Mouse (Mus musculus) limb, embryonic 13.5 days (tissue): ENCODE measurements around the gene Olfr568. TPM values are rescaled to one million over a fixed set of nuclear protein-coding genes. Genes with fewer than 3 reads are reported as not detected.

Source experiments
- polyA plus RNA-seq: library from polyadenylated mRNA; unstranded; fragments of >200 nt; fragmentation: Nextera tagmentation; extraction: Ambion mirVana; gene quantifications from 2 replicates; pipeline ENCODE4 v1.2.1, GENCODE M21; 2015

The Olfr568 gene
- polyA plus RNA-seq, 1 experiment from 2014 or later = not detected

Other genes starting within 250 kb of the Olfr568 start
- not detected in 2 replicates for gene Olfr554, start 238.7 kb upstream of the Olfr568 start, polyA plus RNA-seq
- gene Olfr555, start 218.3 kb upstream of the Olfr568 start, polyA plus RNA-seq = not detected in 2 replicates
- not detected in 2 replicates for gene Olfr556, start 212.2 kb upstream of the Olfr568 start, polyA plus RNA-seq
- gene Trim68, start 189.8 kb upstream of the Olfr568 start, polyA plus RNA-seq = 17.0 and 19.9 TPM in 2 replicates
- not detected in 2 replicates for gene Olfr557, start 181.2 kb upstream of the Olfr568 start, polyA plus RNA-seq
- gene Olfr558, start 174.9 kb upstream of the Olfr568 start, polyA plus RNA-seq = 0.10 and 0.17 TPM in 2 replicates
- not detected in 2 replicates for gene Olfr33, start 158.1 kb upstream of the Olfr568 start, polyA plus RNA-seq
- not detected in 2 replicates for gene Olfr559, start 149.6 kb upstream of the Olfr568 start, polyA plus RNA-seq
- gene Olfr560, start 117.8 kb upstream of the Olfr568 start, polyA plus RNA-seq = not detected in 2 replicates
- not detected in 2 replicates for gene Olfr78, start 117.7 kb upstream of the Olfr568 start, polyA plus RNA-seq
- gene Olfr561, start 105.9 kb upstream of the Olfr568 start, polyA plus RNA-seq = not detected in 2 replicates
- gene Olfr564, start 73.6 kb upstream of the Olfr568 start, polyA plus RNA-seq = not detected in 2 replicates
- not detected in 2 replicates for gene Olfr566, start 18.4 kb upstream of the Olfr568 start, polyA plus RNA-seq
- not detected in 2 replicates for gene Olfr569, start 13.8 kb downstream of the Olfr568 start, polyA plus RNA-seq
- gene Olfr570, start 17.5 kb downstream of the Olfr568 start, polyA plus RNA-seq = not detected in 2 replicates
- not detected in 2 replicates for gene Olfr571, start 40.4 kb downstream of the Olfr568 start, polyA plus RNA-seq
- not detected in 2 replicates for gene Olfr572, start 47.3 kb downstream of the Olfr568 start, polyA plus RNA-seq
- gene Olfr573-ps1, start 65.5 kb downstream of the Olfr568 start, polyA plus RNA-seq = not detected in 2 replicates
- gene Olfr574, start 71.3 kb downstream of the Olfr568 start, polyA plus RNA-seq = not detected in 2 replicates
- not detected in 2 replicates for gene Olfr575, start 81.7 kb downstream of the Olfr568 start, polyA plus RNA-seq
- not detected in 2 replicates for gene Olfr576, start 85.5 kb downstream of the Olfr568 start, polyA plus RNA-seq
- gene Olfr577, start 98.8 kb downstream of the Olfr568 start, polyA plus RNA-seq = not detected in 2 replicates
- gene Olfr578, start 112.2 kb downstream of the Olfr568 start, polyA plus RNA-seq = not detected in 2 replicates
- gene Olfr582, start 160.9 kb downstream of the Olfr568 start, polyA plus RNA-seq = not detected in 2 replicates
- gene Olfr583, start 174.2 kb downstream of the Olfr568 start, polyA plus RNA-seq = not detected in 2 replicates
- not detected in 2 replicates for gene Olfr584, start 204.8 kb downstream of the Olfr568 start, polyA plus RNA-seq
- not detected in 2 replicates for gene Olfr585, start 220.6 kb downstream of the Olfr568 start, polyA plus RNA-seq
- not detected in 2 replicates for gene Olfr586, start 248.5 kb downstream of the Olfr568 start, polyA plus RNA-seq